Comparison of ENCODE assay signal across 30 mouse cellular contexts in the genomic region with DNA sequence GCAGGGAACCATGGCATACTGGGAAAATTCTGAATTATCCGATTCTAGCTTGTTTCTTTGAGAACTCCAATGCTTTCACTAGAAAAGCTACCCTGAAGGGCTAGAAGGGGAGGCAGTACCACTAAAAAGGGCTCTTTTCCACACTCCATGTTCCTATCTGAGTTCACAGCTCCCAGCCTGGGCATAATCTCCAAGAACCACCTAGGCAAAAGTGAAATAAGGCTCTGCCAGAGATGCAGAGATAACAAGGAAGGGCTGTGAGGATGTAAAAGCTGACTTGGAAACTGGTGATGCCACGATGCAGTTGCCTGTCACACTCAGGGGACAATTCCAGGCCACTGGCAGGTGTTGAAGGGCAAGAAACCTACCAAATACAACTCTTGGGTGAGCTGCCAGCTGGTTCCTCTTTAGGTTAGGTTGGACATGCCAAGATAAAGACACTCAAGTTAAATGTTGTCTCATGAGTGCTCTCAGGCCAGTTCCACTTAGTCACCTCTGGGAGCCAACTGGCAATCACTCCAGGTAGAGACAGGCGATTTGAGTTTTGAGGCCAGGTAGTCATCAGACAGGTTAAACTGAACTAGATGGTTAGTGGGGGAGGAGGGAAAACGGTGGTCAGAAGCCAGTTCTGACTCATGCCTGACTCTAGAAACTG. TPM values are rescaled to one million over a fixed set of nuclear protein-coding genes. Genes with fewer than 3 reads are reported as not detected.
DNase-seq lines count a peak whose midpoint lies in the region; ATAC-seq and TF ChIP-seq lines count a peak whose summit lies in the region.
"Had no signal": no experiment of that assay in that cellular context is flagged by ENCODE, and none has a peak within 500 bp of the region (broad histone marks: within the 10 kb centered on the region; RNA-seq: fewer than 3 reads in every experiment).

No protein-coding gene starts in this region.

- WGBS in liver, embryonic 11.5 days: 63% methylated on average over 4 of the region's 4 CpGs
- WGBS in hindbrain, embryonic 14.5 days: 81% methylated on average over 4 of the region's 4 CpGs

- no peak for TF ChIP-seq CTCF in MEL (IDR thresholded peaks at IDR 0.05 in 2 of 3, conservative IDR thresholded peaks at IDR 0.05 in 1 of 3; ENCODE audit: control insufficient read depth in 1 of 3, insufficient read depth in 1 of 3, low read depth in 2 of 3, low read length in 3 of 3, poor library complexity in 1 of 3, severe bottlenecking in 1 of 3)

- no peak for TF ChIP-seq RAD21 in MEL (IDR thresholded peaks at IDR 0.05; ENCODE audit: low read depth, low read length)

- no peaks in the 10 kb centered on the region; the same call in 1 of the 2 replicates for H3K4me1 ChIP-seq in liver, embryonic 11.5 days (replicated peaks; ENCODE audit: control insufficient read depth, insufficient read depth, low read length)
- peaks cover 6 to 13% of the 10 kb centered on the region in 2 experiments; a peak in 3 of 4 replicates for H3K4me1 ChIP-seq in MEL (ENCODE audit: control insufficient read depth in 1 of 2, insufficient read depth in 2 of 2, low read length in 2 of 2)
- no peaks in the 10 kb centered on the region for H3K4me1 ChIP-seq in hindbrain, embryonic 14.5 days (replicated peaks; ENCODE audit: control insufficient read depth, insufficient read depth, low read length)
- H3K4me1 ChIP-seq: embryonic facial prominence, embryonic 10.5 days; hindbrain, embryonic 12.5 days; midbrain, embryonic 15.5 days; neural tube, embryonic 15.5 days had no signal

- no peak overlapping the region for H3K27ac ChIP-seq in liver, embryonic 11.5 days (ENCODE audit: low read depth, low read length)
- H3K27ac ChIP-seq in MEL (ENCODE audit: control insufficient read depth, low read depth, low read length): no peak overlapping the region
- H3K27ac ChIP-seq in hindbrain, embryonic 14.5 days: no peak overlapping the region
- H3K27ac ChIP-seq: embryonic facial prominence, embryonic 10.5 days; hindbrain, embryonic 12.5 days; left cerebral cortex, adult 2 months; midbrain, embryonic 15.5 days; neural tube, embryonic 15.5 days had no signal

- TF ChIP-seq POLR2A in MEL (IDR thresholded peaks at IDR 0.05; ENCODE audit: control insufficient read depth in 1 of 2, insufficient read depth in 1 of 2, low read depth in 1 of 2, low read length in 2 of 2, poor library complexity in 1 of 2): no peak

- H3K9ac ChIP-seq in liver, embryonic 11.5 days (ENCODE audit: low read depth, low read length): no peak overlapping the region
- no peak overlapping the region for H3K9ac ChIP-seq in MEL (ENCODE audit: control insufficient read depth, low read depth, low read length, poor library complexity, severe bottlenecking)
- no peak overlapping the region for H3K9ac ChIP-seq in hindbrain, embryonic 14.5 days
- H3K9ac ChIP-seq: hindbrain, embryonic 12.5 days; lung, embryonic 14.5 days; midbrain, embryonic 15.5 days; neural tube, embryonic 15.5 days had no signal

- H3K4me2 ChIP-seq in liver, embryonic 11.5 days: no peak overlapping the region
- no peak overlapping the region for H3K4me2 ChIP-seq in hindbrain, embryonic 14.5 days (replicated peaks)
- H3K4me2 ChIP-seq: hindbrain, embryonic 12.5 days; lung, embryonic 14.5 days; midbrain, embryonic 15.5 days; neural tube, embryonic 15.5 days had no signal

- H3K4me3 ChIP-seq in liver, embryonic 11.5 days (ENCODE audit: low read depth, low read length): no peak overlapping the region
- no peak overlapping the region for H3K4me3 ChIP-seq in MEL (ENCODE audit: control insufficient read depth in 1 of 2, insufficient read depth in 1 of 2, low read depth in 2 of 2, low read length in 2 of 2)
- no peak overlapping the region for H3K4me3 ChIP-seq in hindbrain, embryonic 14.5 days (replicated peaks; ENCODE audit: low read length)
- H3K4me3 ChIP-seq: embryonic facial prominence, embryonic 10.5 days; hindbrain, embryonic 12.5 days; left cerebral cortex, adult 2 months; megakaryocyte, embryonic 14.5 days; midbrain, embryonic 15.5 days; myocyte; neural tube, embryonic 15.5 days had no signal

- no peak for DNase-seq in liver, embryonic 11.5 days (ENCODE audit: low spot score)
- DNase-seq in liver (no peak), MEL (ENCODE audit: low read depth, low spot score) (peak; percentile 37)
- peak; percentile 87 for DNase-seq in fat pad, adult 2 months (ENCODE audit: extremely low read depth, low read depth, low spot score)
- no peak for DNase-seq in hindbrain, embryonic 14.5 days (ENCODE audit: low spot score)
- no peak for DNase-seq in layer of hippocampus, postnatal 25 days (ENCODE audit: extremely low spot score in 1 of 2, low spot score in 1 of 2)
- DNase-seq: adrenal gland, postnatal 36 days; cerebellum, adult 2 months; gastrocnemius, postnatal 10 days; heart, postnatal 14 days; kidney, adult 9 months; kidney, postnatal 25 days; lung, embryonic 14.5 days; right cerebral cortex, postnatal 4 days had no signal

- no peaks in the 10 kb centered on the region for H3K36me3 ChIP-seq in liver, embryonic 11.5 days (ENCODE audit: control insufficient read depth, insufficient read depth, low read length)
- peaks cover 0 to 5% of the 10 kb centered on the region in 2 experiments; a peak in 2 of 4 replicates for H3K36me3 ChIP-seq in MEL (ENCODE audit: control insufficient read depth in 1 of 2, insufficient read depth in 2 of 2, low read length in 2 of 2)
- H3K36me3 ChIP-seq in hindbrain, embryonic 14.5 days (replicated peaks; ENCODE audit: control insufficient read depth, insufficient read depth): no peaks in the 10 kb centered on the region
- H3K36me3 ChIP-seq: embryonic facial prominence, embryonic 10.5 days; hindbrain, embryonic 12.5 days; midbrain, embryonic 15.5 days; neural tube, embryonic 15.5 days had no signal

- no peaks in the 10 kb centered on the region; the same call in 1 of the 2 replicates for H3K27me3 ChIP-seq in liver, embryonic 11.5 days (replicated peaks; ENCODE audit: control insufficient read depth, insufficient read depth, low read length)
- H3K27me3 ChIP-seq in MEL (ENCODE audit: control insufficient read depth in 1 of 2, insufficient read depth in 2 of 2, low read length in 2 of 2): no peaks in the 10 kb centered on the region
- H3K27me3 ChIP-seq in hindbrain, embryonic 14.5 days (ENCODE audit: control insufficient read depth, insufficient read depth, low read length): peaks cover 16% of the 10 kb centered on the region

- peak; percentile 34; the same call in 1 of the 2 replicates for ATAC-seq in liver, embryonic 11.5 days (replicated peaks; ENCODE audit: low FRiP score)
- peak; percentile 58 for ATAC-seq in megakaryocyte-erythroid progenitor cell, adult 5-6 weeks (replicated peaks; ENCODE audit: low FRiP score, low TSS enrichment, poor library complexity, severe bottlenecking)
- ATAC-seq in hindbrain, embryonic 14.5 days (ENCODE audit: low FRiP score): no peak
- ATAC-seq: forebrain, embryonic 14.5 days; inflammation-experienced regulatory T-cells, adult 6 months; midbrain, embryonic 15.5 days had no signal

- H3K79me2 ChIP-seq in MEL (ENCODE audit: control insufficient read depth, insufficient read depth, low read length, poor library complexity): no peaks in the 10 kb centered on the region

- no peaks in the 10 kb centered on the region for H3K9me3 ChIP-seq in liver, embryonic 11.5 days (ENCODE audit: control insufficient read depth, low read length)
- H3K9me3 ChIP-seq in MEL (replicated peaks; ENCODE audit: insufficient read depth, low read length): no peaks in the 10 kb centered on the region
- H3K9me3 ChIP-seq in hindbrain, embryonic 14.5 days (ENCODE audit: control insufficient read depth, low read length): no peaks in the 10 kb centered on the region
- H3K9me3 ChIP-seq: embryonic facial prominence, embryonic 10.5 days; hindbrain, embryonic 12.5 days; megakaryocyte, embryonic 14.5 days; midbrain, embryonic 15.5 days; neural tube, embryonic 15.5 days had no signal

- peak; percentile 4 to 25; a peak in 1 of 4 replicates for TF ChIP-seq EP300 in MEL (IDR thresholded peaks at IDR 0.05; ENCODE audit: low read depth in 1 of 2, low read length in 2 of 2)

RNA-seq across cellular contexts. Expression of gene Igbp1, which starts 18.4 kb away (rescaled TPM):
- polyA plus RNA-seq in liver, embryonic 11.5 days (2014; fragmentation: Nextera tagmentation; extraction: Ambion mirVana): 39.9 and 40.5 TPM in 2 replicates
- 77.8 and 79.4 TPM in 2 replicates for total RNA-seq in MEL (2012; rRNA removed)
- polyA plus RNA-seq in MEL (2012; ENCODE audit: insufficient read depth in 1 of 2, insufficient read length in 2 of 2, low read depth in 1 of 2, low replicate concordance in 2 of 2, missing spikeins in 1 of 2): 10 to 100 TPM in 1 of 2 experiments, not detected in 1; 92.1 TPM
- total RNA-seq in megakaryocyte-erythroid progenitor cell, adult 5-6 weeks (2014; fragmentation: Nextera tagmentation): 64.3 and 66.7 TPM in 2 replicates
- 101 and 106 TPM in 2 replicates for total RNA-seq in megakaryocyte-erythroid progenitor cell, adult 5-6 weeks (2017)
- polyA plus RNA-seq in hindbrain, embryonic 14.5 days (2014; fragmentation: Nextera tagmentation; extraction: Ambion mirVana): 27.2 and 30.5 TPM in 2 replicates
- 10 to 100 TPM; 34.3 to 34.5 TPM for total RNA-seq in layer of hippocampus, postnatal 25 days (2021)

RNA-seq across cellular contexts. Expression of gene Awat2, which starts 33.2 kb away (rescaled TPM):
- 0.44 and 0.77 TPM in 2 replicates for polyA plus RNA-seq in liver, embryonic 11.5 days (2014; fragmentation: Nextera tagmentation; extraction: Ambion mirVana)
- total RNA-seq in MEL (2012; rRNA removed): 0.65 and 0.78 TPM in 2 replicates
- polyA plus RNA-seq in MEL (2012; ENCODE audit: insufficient read depth in 1 of 2, insufficient read length in 2 of 2, low read depth in 1 of 2, low replicate concordance in 2 of 2, missing spikeins in 1 of 2): under 1 TPM in 1 of 2 experiments, not detected in 1; 0.95 TPM
- 2.1 and 2.3 TPM in 2 replicates for total RNA-seq in megakaryocyte-erythroid progenitor cell, adult 5-6 weeks (2014; fragmentation: Nextera tagmentation)
- 0.75 TPM in 1 of 2 replicates, not detected in the other for total RNA-seq in megakaryocyte-erythroid progenitor cell, adult 5-6 weeks (2017)
- 0.39 TPM in 1 of 2 replicates, not detected in the other for polyA plus RNA-seq in hindbrain, embryonic 14.5 days (2014; fragmentation: Nextera tagmentation; extraction: Ambion mirVana)
- total RNA-seq in layer of hippocampus, postnatal 25 days (2021): under 1 TPM in 1 of 2 experiments, not detected in 1; 0.21 TPM
- total RNA-seq: layer of hippocampus, adult 8-10 months; left cerebral cortex, adult 2 months had no signal

RNA-seq across cellular contexts. Expression of gene Otud6a, which starts 46.9 kb away (rescaled TPM):
- not detected in 2 replicates for polyA plus RNA-seq in liver, embryonic 11.5 days (2014; fragmentation: Nextera tagmentation; extraction: Ambion mirVana)
- not detected in 2 replicates for total RNA-seq in MEL (2012; rRNA removed)
- polyA plus RNA-seq in MEL (2012; ENCODE audit: insufficient read depth in 1 of 2, insufficient read length in 2 of 2, low read depth in 1 of 2, low replicate concordance in 2 of 2, missing spikeins in 1 of 2): not detected
- total RNA-seq in megakaryocyte-erythroid progenitor cell, adult 5-6 weeks (2014; fragmentation: Nextera tagmentation): not detected in 2 replicates
- total RNA-seq in megakaryocyte-erythroid progenitor cell, adult 5-6 weeks (2017): not detected in 2 replicates
- polyA plus RNA-seq in hindbrain, embryonic 14.5 days (2014; fragmentation: Nextera tagmentation; extraction: Ambion mirVana): not detected in 2 replicates
- not detected for total RNA-seq in layer of hippocampus, postnatal 25 days (2021)
- total RNA-seq: adrenal gland, postnatal 36 days; gastrocnemius, postnatal 10 days; heart, postnatal 14 days; layer of hippocampus, adult 8-10 months; left cerebral cortex, adult 2 months had no signal
- polyA plus RNA-seq: cerebellum, adult 2 months; embryonic facial prominence, embryonic 10.5 days; forebrain, embryonic 14.5 days; hindbrain, embryonic 12.5 days; inflammation-experienced regulatory T-cells, adult 6 months; limb, embryonic 11.5 days; lung, embryonic 14.5 days; midbrain, embryonic 15.5 days; myocyte; neural tube, embryonic 15.5 days; stomach, embryonic 16.5 days; thymus, postnatal 0 days; urinary bladder, adult 2 months had no signal

RNA-seq across cellular contexts. Expression of gene Dgat2l6, which starts 48.9 kb away (rescaled TPM):
- polyA plus RNA-seq in liver, embryonic 11.5 days (2014; fragmentation: Nextera tagmentation; extraction: Ambion mirVana): not detected in 2 replicates
- not detected in 2 replicates for total RNA-seq in MEL (2012; rRNA removed)
- polyA plus RNA-seq in MEL (2012; ENCODE audit: insufficient read depth in 1 of 2, insufficient read length in 2 of 2, low read depth in 1 of 2, low replicate concordance in 2 of 2, missing spikeins in 1 of 2): not detected
- not detected in 2 replicates for total RNA-seq in megakaryocyte-erythroid progenitor cell, adult 5-6 weeks (2014; fragmentation: Nextera tagmentation)
- not detected in 2 replicates for total RNA-seq in megakaryocyte-erythroid progenitor cell, adult 5-6 weeks (2017)
- not detected in 2 replicates for polyA plus RNA-seq in hindbrain, embryonic 14.5 days (2014; fragmentation: Nextera tagmentation; extraction: Ambion mirVana)
- total RNA-seq in layer of hippocampus, postnatal 25 days (2021): under 1 TPM; 0.07 to 0.31 TPM
- total RNA-seq: adrenal gland, postnatal 36 days; ES-E14; heart, postnatal 14 days had no signal
- polyA plus RNA-seq: cerebellum, adult 2 months; embryonic facial prominence, embryonic 10.5 days; forebrain, embryonic 14.5 days; hindbrain, embryonic 12.5 days; inflammation-experienced regulatory T-cells, adult 6 months; limb, embryonic 11.5 days; lung, embryonic 14.5 days; myocyte; neural tube, embryonic 15.5 days; stomach, embryonic 16.5 days; thymus, postnatal 0 days; urinary bladder, adult 2 months had no signal

Comparison
In these comparisons a context has a peak if more than half of its experiments do, and no peak if none do; other contexts are left out.
1. DNase-seq: peak in MEL (single experiment) and fat pad, adult 2 months (single experiment); none in liver, embryonic 11.5 days (single experiment), liver (single experiment), hindbrain, embryonic 14.5 days (single experiment) and layer of hippocampus, postnatal 25 days (0 of 2).